Mouse (Mus musculus): Measurements from ENCODE around the gene Grrp1. TPM values are rescaled to one million over a fixed set of nuclear protein-coding genes. Genes with fewer than 3 reads are reported as not detected.
"Not testable (repeated sequence)": the region's sequence is repeated elsewhere in the genome, so short reads cannot be mapped to it uniquely, and the experiment has no call there.

Grrp1 gene
- polyA plus RNA-seq, 1 experiment from 2014 or later, result 16.9 TPM

DNA sequence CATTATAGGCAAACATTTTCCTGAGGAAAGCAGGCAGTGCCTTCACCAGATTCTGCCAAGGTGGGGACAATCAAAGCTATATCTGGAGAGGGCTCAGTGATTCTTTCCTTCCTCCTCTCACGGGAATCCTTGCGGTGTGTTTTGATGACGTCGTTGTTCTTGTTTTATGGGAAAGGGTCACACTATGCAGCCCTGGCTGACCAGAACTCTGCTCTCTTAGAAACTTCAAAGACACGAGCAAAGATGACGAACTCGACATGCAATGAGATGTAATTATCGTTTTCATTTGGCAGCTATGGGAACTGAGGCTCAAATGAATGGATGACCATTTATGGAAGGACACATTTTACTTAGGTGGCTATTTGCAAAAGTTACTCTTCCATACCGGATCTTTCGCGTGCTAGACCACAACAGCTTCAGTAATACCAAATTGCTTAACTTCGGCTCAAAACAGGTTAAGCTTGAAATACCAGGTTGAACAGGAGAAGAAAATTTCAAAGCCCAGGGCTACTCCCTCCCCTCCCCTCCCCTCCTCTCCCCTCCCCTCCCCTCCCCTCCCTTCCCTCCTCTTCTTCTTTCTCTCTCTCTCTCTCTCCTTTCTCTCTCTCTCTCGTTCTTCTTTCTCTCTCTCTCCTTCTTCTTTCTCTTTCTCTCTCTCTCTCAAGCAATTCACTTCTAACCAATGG lies 19.0 kb upstream of the Grrp1 start:
- no peaks in the 10 kb centered on the region for H3K9me3 ChIP-seq (ENCODE audit: control insufficient read depth, low read length)
- 33% methylated on average over 12 of the region's 13 CpGs for WGBS
- peak overlapping the region; percentile 15; the same call in 1 of the 2 replicates for H3K4me2 ChIP-seq (replicated peaks)
- ATAC-seq (ENCODE audit: low FRiP score), result no peak
- no peaks in the 10 kb centered on the region for H3K27me3 ChIP-seq (ENCODE audit: control insufficient read depth, insufficient read depth, low read length)
- H3K27ac ChIP-seq, result no peak overlapping the region
- no peak overlapping the region for H3K9ac ChIP-seq
- H3K36me3 ChIP-seq (replicated peaks; ENCODE audit: control insufficient read depth, insufficient read depth), result peaks cover 26% of the 10 kb centered on the region
- no peak overlapping the region for H3K4me3 ChIP-seq (replicated peaks; ENCODE audit: low read length)
- no peak for DNase-seq (ENCODE audit: low spot score)
- H3K4me1 ChIP-seq (replicated peaks; ENCODE audit: control insufficient read depth, insufficient read depth, low read length), result no peaks in the 10 kb centered on the region

GRCm38 (mm10) chr4:134271979-134272378 lies 18.1 kb upstream of the Grrp1 start:
- ATAC-seq (ENCODE audit: low FRiP score) (no peak), DNase-seq (ENCODE audit: low spot score) (no peak)
- Histone ChIP-seq H3K9ac (no peak overlapping the region), H3K4me2 (replicated peaks) (no peak overlapping the region), H3K4me3 (replicated peaks; ENCODE audit: low read length) (no peak overlapping the region), H3K4me1 (replicated peaks; ENCODE audit: control insufficient read depth, insufficient read depth, low read length) (no peaks in the 10 kb centered on the region), H3K36me3 (replicated peaks; ENCODE audit: control insufficient read depth, insufficient read depth) (peaks cover 18% of the 10 kb centered on the region), H3K27ac (no peak overlapping the region), H3K9me3 (ENCODE audit: control insufficient read depth, low read length) (no peaks in the 10 kb centered on the region), H3K27me3 (ENCODE audit: control insufficient read depth, insufficient read depth, low read length) (no peaks in the 10 kb centered on the region)
- 86% methylated on average over 7 of the region's 7 CpGs for whole genome bisulfite sequencing

DNA sequence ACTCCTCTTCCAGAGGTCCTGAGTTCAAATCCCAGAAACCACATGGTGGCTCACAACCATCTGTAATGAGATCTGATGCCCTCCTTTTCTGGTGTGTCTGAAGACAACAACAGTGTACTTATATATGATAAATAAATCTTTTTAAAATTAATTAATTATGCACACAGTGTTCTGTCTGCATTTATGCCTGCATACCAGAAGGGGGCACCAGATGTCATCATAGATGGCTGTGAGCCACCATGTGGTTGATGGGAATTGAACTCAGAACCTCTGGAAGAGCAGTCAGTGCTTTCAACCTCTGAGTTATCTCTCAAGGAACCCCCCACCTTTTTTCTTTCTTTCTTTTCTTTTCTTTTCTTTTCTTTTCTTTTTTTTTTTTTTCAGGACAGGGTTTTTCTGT lies 15.7 kb upstream of the Grrp1 start:
- DNase-seq (ENCODE audit: low spot score); H3K4me1 ChIP-seq (replicated peaks; ENCODE audit: control insufficient read depth, insufficient read depth, low read length); H3K9ac ChIP-seq; H3K27ac ChIP-seq; H3K4me3 ChIP-seq (replicated peaks; ENCODE audit: low read length); H3K4me2 ChIP-seq (replicated peaks); H3K27me3 ChIP-seq (ENCODE audit: control insufficient read depth, insufficient read depth, low read length); ATAC-seq (ENCODE audit: low FRiP score); H3K36me3 ChIP-seq (replicated peaks; ENCODE audit: control insufficient read depth, insufficient read depth); H3K9me3 ChIP-seq (ENCODE audit: control insufficient read depth, low read length): not testable (repeated sequence)

DNA sequence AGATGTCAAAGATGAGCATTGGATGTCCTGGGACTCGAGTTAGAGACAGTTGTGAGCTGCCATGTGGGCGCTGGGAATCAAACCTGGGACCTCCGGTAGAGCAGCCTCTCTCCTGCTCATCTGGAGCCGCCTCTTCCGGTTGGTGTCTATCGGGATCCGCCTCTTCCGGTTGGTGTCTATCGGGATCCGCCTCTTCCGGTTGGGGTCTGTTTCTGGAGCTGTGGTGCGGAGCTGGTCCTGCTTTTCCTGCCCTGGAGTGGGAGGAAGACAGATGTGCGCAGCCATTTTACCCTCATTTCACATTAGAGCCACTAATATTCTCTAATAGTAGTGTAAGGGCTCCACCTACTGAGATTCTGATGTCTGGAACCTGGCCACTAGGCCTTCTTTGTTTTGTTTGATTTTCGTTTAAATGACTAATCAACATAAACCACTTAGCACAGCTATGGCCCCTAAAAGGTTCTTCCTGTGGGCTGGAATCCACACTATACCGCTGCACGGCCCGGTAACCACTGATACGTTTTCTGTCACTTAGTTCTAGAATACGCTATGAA lies 14.3 kb upstream of the Grrp1 start:
- WGBS, result 87% methylated on average over 19 of the region's 19 CpGs
- H3K4me2 ChIP-seq (replicated peaks), result no peak overlapping the region
- H3K4me1 ChIP-seq (replicated peaks; ENCODE audit: control insufficient read depth, insufficient read depth, low read length), result no peaks in the 10 kb centered on the region
- no peak overlapping the region for H3K9ac ChIP-seq
- no peaks in the 10 kb centered on the region for H3K36me3 ChIP-seq (replicated peaks; ENCODE audit: control insufficient read depth, insufficient read depth)
- no peak overlapping the region for H3K27ac ChIP-seq
- no peaks in the 10 kb centered on the region for H3K9me3 ChIP-seq (ENCODE audit: control insufficient read depth, low read length)
- H3K27me3 ChIP-seq (ENCODE audit: control insufficient read depth, insufficient read depth, low read length), result no peaks in the 10 kb centered on the region
- H3K4me3 ChIP-seq (replicated peaks; ENCODE audit: low read length), result no peak overlapping the region
- ATAC-seq (ENCODE audit: low FRiP score) (no peak), DNase-seq (ENCODE audit: low spot score) (no peak)

DNA sequence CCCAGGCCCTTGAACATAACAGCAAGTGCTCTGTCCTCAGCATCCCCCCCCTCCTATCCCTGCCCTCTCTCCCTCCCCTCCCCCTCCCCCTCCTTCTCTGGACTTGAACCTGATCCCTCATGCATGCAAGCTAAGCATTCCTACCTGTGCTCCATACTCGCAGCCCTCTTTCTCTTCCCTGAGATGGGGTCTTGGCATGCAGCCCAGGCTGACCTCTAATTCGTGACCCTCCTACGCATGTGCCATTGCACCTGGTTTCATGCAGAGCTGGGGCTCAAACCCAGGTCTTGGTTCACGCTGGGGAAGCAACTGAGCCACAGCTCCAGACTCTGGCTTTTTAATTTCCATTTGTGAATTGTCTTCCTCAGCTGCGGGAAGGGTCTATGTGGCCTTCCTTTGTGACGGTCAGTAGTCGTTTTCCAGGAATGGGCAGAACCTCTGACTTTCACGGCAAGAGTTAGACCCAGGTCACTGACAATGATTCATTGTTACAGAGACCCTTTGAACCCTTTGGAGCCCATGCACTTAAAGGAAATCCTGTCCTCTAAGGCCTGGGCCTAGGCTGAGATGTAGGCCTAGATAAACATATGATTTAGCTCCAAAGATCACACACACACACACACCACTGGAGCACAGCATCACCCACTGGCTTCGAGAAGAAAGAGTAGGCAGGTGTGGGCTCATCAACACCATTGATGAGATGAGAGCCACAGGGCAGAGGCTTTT lies 12.1 kb upstream of the Grrp1 start:
- Histone ChIP-seq H3K36me3 (replicated peaks; ENCODE audit: control insufficient read depth, insufficient read depth) (no peaks in the 10 kb centered on the region), H3K27me3 (ENCODE audit: control insufficient read depth, insufficient read depth, low read length) (no peaks in the 10 kb centered on the region), H3K4me3 (replicated peaks; ENCODE audit: low read length) (no peak overlapping the region), H3K4me2 (replicated peaks) (no peak overlapping the region), H3K4me1 (replicated peaks; ENCODE audit: control insufficient read depth, insufficient read depth, low read length) (no peaks in the 10 kb centered on the region), H3K9me3 (ENCODE audit: control insufficient read depth, low read length) (no peaks in the 10 kb centered on the region), H3K27ac (no peak overlapping the region), H3K9ac (no peak overlapping the region)
- 64% methylated on average over 9 of the region's 9 CpGs for WGBS
- ATAC-seq (ENCODE audit: low FRiP score) (no peak), DNase-seq (ENCODE audit: low spot score) (no peak)

DNA sequence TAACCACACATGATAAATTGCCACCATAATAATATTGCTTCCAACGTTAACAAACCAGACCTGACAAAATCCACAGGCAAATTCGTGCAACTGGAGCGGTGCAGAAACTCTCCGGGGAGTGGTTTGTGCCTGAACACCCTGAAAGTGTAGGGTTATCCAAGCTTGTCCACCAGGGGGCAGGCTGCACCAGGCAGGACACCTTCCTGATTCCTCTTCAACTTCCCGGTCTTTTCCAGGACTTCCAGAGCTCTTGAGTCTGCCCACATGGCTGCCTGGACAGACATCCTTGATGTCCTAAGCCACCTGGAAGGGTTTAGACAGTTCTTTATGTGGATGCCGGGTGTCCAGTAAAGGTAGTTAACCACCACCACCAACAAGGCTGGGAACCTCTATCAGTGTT lies 9.3 kb upstream of the Grrp1 start:
- WGBS, result 36% methylated on average over 6 of the region's 6 CpGs
- H3K9ac ChIP-seq, result no peak overlapping the region
- no peaks in the 10 kb centered on the region for H3K9me3 ChIP-seq (ENCODE audit: control insufficient read depth, low read length)
- H3K36me3 ChIP-seq (replicated peaks; ENCODE audit: control insufficient read depth, insufficient read depth), result no peaks in the 10 kb centered on the region
- ATAC-seq (ENCODE audit: low FRiP score) (no peak), DNase-seq (ENCODE audit: low spot score) (no peak)
- H3K27me3 ChIP-seq (ENCODE audit: control insufficient read depth, insufficient read depth, low read length), result no peaks in the 10 kb centered on the region
- no peak overlapping the region for H3K4me3 ChIP-seq (replicated peaks; ENCODE audit: low read length)
- no peak overlapping the region for H3K4me2 ChIP-seq (replicated peaks)
- no peak overlapping the region for H3K27ac ChIP-seq
- H3K4me1 ChIP-seq (replicated peaks; ENCODE audit: control insufficient read depth, insufficient read depth, low read length), result no peaks in the 10 kb centered on the region

GRCm38 (mm10) chr4:134258354-134258753 lies 4.4 kb upstream of the Grrp1 start:
- Histone ChIP-seq H3K36me3 (replicated peaks; ENCODE audit: control insufficient read depth, insufficient read depth) (no peaks in the 10 kb centered on the region), H3K27me3 (ENCODE audit: control insufficient read depth, insufficient read depth, low read length) (peaks cover 30% of the 10 kb centered on the region), H3K9me3 (ENCODE audit: control insufficient read depth, low read length) (no peaks in the 10 kb centered on the region), H3K27ac (no peak overlapping the region), H3K4me1 (replicated peaks; ENCODE audit: control insufficient read depth, insufficient read depth, low read length) (no peaks in the 10 kb centered on the region), H3K4me3 (replicated peaks; ENCODE audit: low read length) (no peak overlapping the region), H3K9ac (no peak overlapping the region), H3K4me2 (replicated peaks) (no peak overlapping the region)
- ATAC-seq (ENCODE audit: low FRiP score) (no peak), DNase-seq (ENCODE audit: low spot score) (no peak)
- WGBS, result 73% methylated on average over 11 of the region's 11 CpGs

DNA sequence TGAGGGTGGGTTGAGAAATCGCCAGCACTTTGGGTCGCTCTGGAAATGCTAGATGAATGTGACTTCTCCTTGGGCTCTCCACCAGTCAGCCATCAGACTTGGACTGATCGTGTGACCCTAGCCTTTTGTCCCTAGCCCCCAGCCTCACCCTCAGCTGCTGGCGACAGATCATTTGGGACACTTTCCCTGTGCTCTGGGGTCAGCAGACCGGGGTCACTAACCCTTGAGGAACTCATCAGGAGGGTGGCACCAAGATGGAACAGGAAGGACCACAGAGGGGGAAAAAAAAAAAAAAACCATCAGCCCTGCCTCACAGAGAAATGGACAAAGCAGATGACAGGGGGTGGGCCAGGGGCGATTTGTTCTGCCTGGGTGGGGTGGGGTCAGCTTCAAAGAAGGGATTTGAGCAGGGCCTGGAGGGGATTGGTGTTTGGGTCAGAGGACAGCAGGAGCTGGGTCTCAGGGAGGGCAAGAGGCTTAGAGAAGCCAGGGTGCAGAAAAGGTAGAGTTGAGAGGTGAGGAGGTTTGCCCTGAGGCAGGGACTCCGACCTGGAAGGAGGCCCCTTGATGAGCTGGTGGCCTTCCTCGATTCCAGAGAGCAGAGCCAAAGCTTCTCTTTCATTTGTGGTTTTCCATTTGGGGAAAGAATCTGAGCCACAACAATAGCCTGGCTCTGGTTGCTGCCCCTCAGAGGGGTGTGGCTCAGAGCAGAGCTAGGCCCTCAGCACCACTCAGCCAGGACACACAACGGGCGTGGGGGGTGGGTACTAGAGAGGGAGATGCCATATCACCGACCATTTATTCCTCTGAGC lies 3.5 kb upstream of the Grrp1 start:
- Histone ChIP-seq H3K27ac (no peak overlapping the region), H3K27me3 (ENCODE audit: control insufficient read depth, insufficient read depth, low read length) (peaks cover 39% of the 10 kb centered on the region), H3K36me3 (replicated peaks; ENCODE audit: control insufficient read depth, insufficient read depth) (no peaks in the 10 kb centered on the region), H3K4me2 (replicated peaks) (no peak overlapping the region), H3K4me3 (replicated peaks; ENCODE audit: low read length) (no peak overlapping the region), H3K4me1 (replicated peaks; ENCODE audit: control insufficient read depth, insufficient read depth, low read length) (peaks cover 2% of the 10 kb centered on the region; the same call in 1 of the 2 replicates), H3K9me3 (ENCODE audit: control insufficient read depth, low read length) (no peaks in the 10 kb centered on the region), H3K9ac (no peak overlapping the region)
- WGBS, result 7% methylated on average over 11 of the region's 11 CpGs
- ATAC-seq (ENCODE audit: low FRiP score), result no peak
- DNase-seq (ENCODE audit: low spot score), result no peak

Data from hindbrain, embryonic 14.5 days (tissue).